Mouse (Mus musculus) embryonic facial prominence, embryonic 15.5 days (tissue): Measurements from ENCODE around the gene Rnpep. TPM values are rescaled to one million over a fixed set of nuclear protein-coding genes. Genes with fewer than 3 reads are reported as not detected.
"Not testable (repeated sequence)": the region's sequence is repeated elsewhere in the genome, so short reads cannot be mapped to it uniquely, and the experiment has no call there.

ENCODE experiments used
- ATAC-seq: fragments of 200-750 bp; cut with Nextera tagmentation; 2 replicates; pipeline ENCODE4 v1.8.0; 2017; ENCODE audit warnings: low read depth, moderate TSS enrichment; ENCODE audit not compliant: insufficient number of reproducible peaks, low FRiP score, low TSS enrichment
- H3K27ac ChIP-seq: fragments of 300-500 bp; sonication (generic); replicated peaks from 2 replicates; pipeline ENCODE4 v1.5.1; 2015; ENCODE audit warnings: mild to moderate bottlenecking, inconsistent platforms
- H3K27me3 ChIP-seq: fragments of 300-500 bp; sonication (generic); 2 replicates; pipeline ENCODE4 v1.6.1; 2015; ENCODE audit warnings: inconsistent platforms
- H3K36me3 ChIP-seq: fragments of 300-500 bp; sonication (generic); 2 replicates; pipeline ENCODE4 v1.6.1; 2015; ENCODE audit warnings: mild to moderate bottlenecking, inconsistent platforms
- H3K4me1 ChIP-seq: fragments of 300-500 bp; sonication (generic); 2 replicates; pipeline ENCODE4 v1.6.1; 2015; ENCODE audit warnings: inconsistent platforms
- H3K4me2 ChIP-seq: fragments of 300-500 bp; sonication (generic); replicated peaks from 2 replicates; pipeline ENCODE4 v1.6.1; 2015; ENCODE audit warnings: mild to moderate bottlenecking, inconsistent platforms
- H3K4me3 ChIP-seq: fragments of 300-500 bp; sonication (generic); replicated peaks from 2 replicates; pipeline ENCODE4 v1.5.1; 2015; ENCODE audit warnings: mild to moderate bottlenecking, inconsistent platforms
- H3K9ac ChIP-seq: fragments of 300-500 bp; sonication (generic); 2 replicates; pipeline ENCODE4 v1.6.1; 2015; ENCODE audit warnings: inconsistent platforms
- H3K9me3 ChIP-seq: fragments of 300-500 bp; sonication (generic); replicated peaks from 2 replicates; pipeline ENCODE4 v1.6.1; 2016; ENCODE audit warnings: inconsistent platforms
- WGBS: fragments of 180-500 bp; shearing (Covaris S2); methylation state at CpG from one replicate; pipeline ENCODE4 v1.1.7; 2015; 5-methylcytosine and 5-hydroxymethylcytosine counted together
- polyA plus RNA-seq: library from polyadenylated mRNA; unstranded; fragments of >200 nt; fragmentation: Nextera tagmentation; extraction: Ambion mirVana; gene quantifications from 2 replicates; pipeline ENCODE4 v1.2.1, GENCODE M21; 2015

Rnpep gene
- polyA plus RNA-seq, 1 experiment from 2014 or later: 105 TPM

- not testable (repeated sequence) for H3K36me3 ChIP-seq, H3K9me3 ChIP-seq, H3K27me3 ChIP-seq, H3K9ac ChIP-seq, H3K4me2 ChIP-seq, ATAC-seq, H3K27ac ChIP-seq, H3K4me3 ChIP-seq, H3K4me1 ChIP-seq
- 78% methylated on average over 20 of the region's 20 CpGs for WGBS
These were observed 52.0 kb downstream of the Rnpep start for GRCm38 (mm10) chr1:135231878-135232277.

GRCm38 (mm10) chr1:135227339-135227950 is 56.4 kb downstream of the Rnpep start:
- Histone ChIP-seq H3K9ac (no peak overlapping the region), H3K4me3 (no peak overlapping the region), H3K27me3 (no peaks in the 10 kb centered on the region), H3K36me3 (no peaks in the 10 kb centered on the region), H3K4me1 (0 out of 2 replicates have a peak, but pooled peaks cover 7% of the 10 kb centered on the region), H3K27ac (no peak overlapping the region), H3K9me3 (no peaks in the 10 kb centered on the region), H3K4me2 (no peak overlapping the region)
- peak; percentile 58; the same call in 1 of the 2 replicates for ATAC-seq
- 68% methylated on average over 13 of the region's 13 CpGs for WGBS

GRCm38 (mm10) chr1:135224981-135225604 is 58.8 kb downstream of the Rnpep start:
- 45% methylated on average over 6 of the region's 6 CpGs for WGBS
- H3K4me3 ChIP-seq: no peak overlapping the region

DNA sequence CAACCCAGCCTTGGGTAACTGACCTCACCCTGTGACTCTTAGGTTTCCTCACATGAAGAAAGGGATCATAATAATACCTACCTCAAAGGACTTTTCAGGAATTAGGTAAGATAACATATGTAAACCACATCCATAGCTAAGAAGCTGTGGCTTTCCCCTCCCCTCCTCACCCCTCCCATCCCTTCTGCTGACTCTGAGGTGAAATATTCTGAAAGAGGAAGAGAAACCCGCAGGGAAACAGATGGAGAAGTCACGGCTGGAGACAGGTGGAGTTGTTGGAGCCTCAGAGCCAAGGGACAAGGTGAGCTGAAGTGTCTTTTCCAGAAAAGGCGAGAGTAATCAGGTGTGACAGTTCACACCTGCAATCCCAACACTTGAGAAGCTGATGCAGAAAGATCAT is 59.7 kb downstream of the Rnpep start:
- H3K9ac ChIP-seq: no peak overlapping the region
- no peak overlapping the region for H3K27ac ChIP-seq
- ATAC-seq: no peak
- 72% methylated on average over 3 of the region's 3 CpGs for WGBS
- H3K27me3 ChIP-seq: no peaks in the 10 kb centered on the region
- no peak overlapping the region for H3K4me3 ChIP-seq
- no peaks in the 10 kb centered on the region for H3K9me3 ChIP-seq
- H3K36me3 ChIP-seq: no peaks in the 10 kb centered on the region
- no peak overlapping the region for H3K4me2 ChIP-seq
- H3K4me1 ChIP-seq: 0 out of 2 replicates have a peak, but pooled peaks cover 7% of the 10 kb centered on the region

More at GRCm38 (mm10) chr1:135224981-135225604, 58.8 kb downstream of the Rnpep start:
- H3K27ac ChIP-seq: no peak overlapping the region
- 0 out of 2 replicates have a peak, but pooled peaks cover 7% of the 10 kb centered on the region for H3K4me1 ChIP-seq
- no peaks in the 10 kb centered on the region for H3K36me3 ChIP-seq
- ATAC-seq: no peak
- H3K27me3 ChIP-seq: no peaks in the 10 kb centered on the region
- no peaks in the 10 kb centered on the region for H3K9me3 ChIP-seq
- H3K9ac ChIP-seq: no peak overlapping the region
- H3K4me2 ChIP-seq: no peak overlapping the region

DNA sequence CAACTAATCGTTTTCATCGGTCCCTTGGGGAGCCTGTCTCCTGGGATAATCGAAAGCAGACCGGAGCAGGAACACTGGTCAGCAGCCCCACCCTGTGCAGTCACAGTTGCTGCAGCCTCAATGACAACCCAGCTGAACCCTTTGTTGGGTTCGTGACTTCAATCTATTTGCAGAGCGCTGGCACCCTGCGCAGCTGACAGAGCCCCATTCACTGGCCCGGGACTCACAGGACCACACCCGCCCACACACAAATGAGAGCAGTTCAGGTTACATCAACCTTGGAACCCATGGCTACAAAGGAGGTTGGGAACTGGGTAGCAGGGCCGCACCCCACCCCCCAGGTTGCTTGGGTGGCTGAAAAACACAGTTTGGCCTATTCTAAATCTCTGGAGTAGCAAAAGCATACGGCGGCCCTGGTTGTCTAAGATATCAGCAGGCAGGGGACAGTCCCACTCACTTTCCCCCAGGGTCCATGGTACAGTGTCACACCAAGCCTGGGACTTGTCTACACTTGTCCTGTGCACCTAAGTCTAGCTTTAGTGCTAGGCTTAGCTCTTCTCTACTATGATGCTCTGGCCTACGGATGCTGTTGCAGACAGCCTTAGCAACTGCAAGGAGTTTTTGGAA is 66.2 kb downstream of the Rnpep start:
- Histone ChIP-seq H3K4me2 (no peak overlapping the region), H3K9ac (no peak overlapping the region), H3K36me3 (no peaks in the 10 kb centered on the region), H3K4me1 (no peaks in the 10 kb centered on the region), H3K4me3 (no peak overlapping the region), H3K27me3 (no peaks in the 10 kb centered on the region), H3K9me3 (no peaks in the 10 kb centered on the region), H3K27ac (no peak overlapping the region)
- WGBS: 40% methylated on average over 13 of the region's 13 CpGs
- ATAC-seq: peak; percentile 34; the same call in 1 of the 2 replicates

DNA sequence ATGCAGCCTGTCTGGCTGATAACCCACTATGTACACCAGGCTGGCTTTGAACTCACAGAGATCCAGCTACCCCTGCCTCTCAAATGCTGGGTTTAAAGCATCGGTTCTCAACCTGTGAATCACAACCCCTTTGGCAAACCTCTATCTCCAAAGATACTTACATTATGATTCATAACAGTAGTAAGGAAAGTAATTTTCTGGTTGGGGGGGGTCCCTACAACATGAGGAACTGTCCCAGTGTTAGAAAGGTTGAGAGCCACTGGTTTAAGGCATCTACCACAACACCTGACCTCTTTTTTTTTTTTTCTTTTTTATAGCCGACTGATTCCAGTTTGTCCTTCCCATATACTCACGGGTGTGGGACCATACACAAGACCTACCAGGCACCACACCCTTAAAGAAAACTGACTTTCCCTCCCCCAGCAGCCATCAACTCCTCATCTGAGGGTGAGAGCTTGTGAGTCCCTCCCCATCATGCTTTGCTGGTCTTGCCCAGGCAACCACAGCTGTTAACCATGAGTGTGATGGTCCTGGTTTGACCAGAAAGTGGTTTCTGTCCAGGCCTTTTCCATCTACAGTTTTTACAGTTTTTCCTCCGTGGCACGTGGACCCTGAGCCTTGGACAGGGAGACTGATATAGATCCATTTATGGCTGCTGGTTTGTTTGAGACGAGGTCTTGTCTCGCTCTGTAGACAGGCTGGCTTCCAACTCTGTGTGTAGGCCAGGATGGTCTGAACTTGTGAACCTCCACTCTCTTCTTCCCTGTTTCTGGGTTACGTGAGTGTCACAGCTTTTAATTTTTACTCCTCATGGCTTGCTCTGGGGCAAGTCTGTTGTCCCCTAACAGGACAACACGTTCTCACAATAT is 69.9 kb downstream of the Rnpep start:
- H3K27ac ChIP-seq: no peak overlapping the region
- 84% methylated on average over 9 of the region's 9 CpGs for WGBS
- no peaks in the 10 kb centered on the region for H3K27me3 ChIP-seq
- no peaks in the 10 kb centered on the region for H3K36me3 ChIP-seq
- H3K9ac ChIP-seq: no peak overlapping the region
- H3K9me3 ChIP-seq: no peaks in the 10 kb centered on the region
- ATAC-seq: no peak
- H3K4me2 ChIP-seq: no peak overlapping the region
- H3K4me1 ChIP-seq: no peaks in the 10 kb centered on the region
- no peak overlapping the region for H3K4me3 ChIP-seq

Other genes starting within 250 kb of the Rnpep start
- 14.2 and 15.1 TPM in 2 replicates for gene Lgr6, start 178.8 kb downstream of the Rnpep start, polyA plus RNA-seq
- 2.6 and 2.8 TPM in 2 replicates for gene Ptpn7, start 151.4 kb downstream of the Rnpep start, polyA plus RNA-seq
- 77.8 and 85.7 TPM in 2 replicates for gene Arl8a, start 137.3 kb downstream of the Rnpep start, polyA plus RNA-seq
- 0.16 TPM in 1 of 2 replicates, not detected in the other for gene Gpr37l1, start 116.4 kb downstream of the Rnpep start, polyA plus RNA-seq
- 26.8 and 30.2 TPM in 2 replicates for gene Elf3, start 25.5 kb downstream of the Rnpep start, polyA plus RNA-seq
- gene Timm17a, start 29.7 kb upstream of the Rnpep start, polyA plus RNA-seq: 188 and 196 TPM in 2 replicates
- 1.0 TPM in 2 replicates for gene Lmod1, start 40.7 kb upstream of the Rnpep start, polyA plus RNA-seq
- gene Shisa4, start 91.2 kb upstream of the Rnpep start, polyA plus RNA-seq: 30.8 and 32.3 TPM in 2 replicates
- gene Ipo9, start 146.4 kb upstream of the Rnpep start, polyA plus RNA-seq: 101 and 105 TPM in 2 replicates